Mouse (Mus musculus) mesoderm, embryonic 11.5 days (tissue): ENCODE results near the gene Vangl1.

Source experiments
- DNase-seq: peaks from one replicate; pipeline ENCODE4 v3.0.0-alpha.2; 2012; ENCODE audit warnings: low read depth, low spot score

Gene Vangl1

DNA sequence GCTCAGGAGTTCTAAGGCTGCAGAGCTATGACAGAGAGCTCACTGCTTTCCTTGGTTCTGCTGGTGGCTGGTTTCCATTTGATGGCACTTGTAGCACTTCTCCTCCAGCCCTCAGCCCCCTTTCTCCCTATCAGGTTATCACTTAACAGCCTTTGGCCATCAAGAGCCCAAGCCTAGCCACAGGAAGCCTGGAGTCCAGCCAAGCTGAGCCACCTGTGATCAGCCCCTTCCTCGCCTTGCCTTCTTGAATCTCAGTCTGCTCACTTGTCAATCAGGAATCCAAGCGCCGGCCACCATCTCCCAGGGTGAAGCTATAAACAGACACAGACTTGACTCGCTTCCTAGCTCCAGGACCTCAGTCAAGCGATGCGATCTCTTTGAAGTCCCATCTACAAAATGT is 6.0 kb downstream of the Vangl1 start:
- DNase-seq, result no peak

DNA sequence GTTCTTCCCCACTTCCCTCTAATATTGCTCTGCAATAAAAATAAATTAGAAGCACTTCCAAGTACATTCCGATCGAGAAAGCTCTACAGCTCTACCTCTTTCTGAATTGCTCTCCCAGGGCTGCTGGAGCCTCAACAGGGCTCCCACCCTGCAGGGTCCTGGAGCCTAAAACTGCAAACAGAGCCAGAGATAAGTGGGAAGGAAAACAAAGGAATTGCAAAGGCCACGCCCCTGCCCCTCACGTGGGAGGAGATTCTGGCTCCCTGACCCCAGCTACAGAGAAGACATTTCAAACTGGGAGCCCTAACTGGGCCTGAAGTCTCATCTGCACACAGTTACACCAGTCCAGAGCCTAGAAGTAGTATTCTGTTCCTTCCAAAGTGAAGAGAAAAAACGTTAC is 6.7 kb downstream of the Vangl1 start:
- DNase-seq, result no peak

DNA sequence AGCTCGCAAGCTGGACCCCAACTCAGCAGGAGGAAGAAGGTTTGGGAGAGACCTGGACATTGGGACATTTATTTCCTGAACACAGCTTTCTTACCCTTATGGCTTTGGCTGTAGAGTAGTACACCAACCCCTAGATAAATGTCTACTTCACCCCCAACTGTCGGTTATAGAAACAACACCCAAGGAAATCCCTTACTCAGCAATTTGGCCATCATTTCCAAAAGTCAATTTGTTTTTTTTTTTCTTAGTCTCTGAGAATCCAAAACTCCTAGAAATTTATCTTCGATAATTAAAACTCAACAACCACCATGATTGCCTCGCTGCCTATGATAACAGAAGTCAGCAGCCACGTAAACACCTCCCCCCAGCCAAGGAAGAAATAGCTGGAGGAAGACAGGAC is 7.3 kb downstream of the Vangl1 start:
- DNase-seq, result no peak

DNA sequence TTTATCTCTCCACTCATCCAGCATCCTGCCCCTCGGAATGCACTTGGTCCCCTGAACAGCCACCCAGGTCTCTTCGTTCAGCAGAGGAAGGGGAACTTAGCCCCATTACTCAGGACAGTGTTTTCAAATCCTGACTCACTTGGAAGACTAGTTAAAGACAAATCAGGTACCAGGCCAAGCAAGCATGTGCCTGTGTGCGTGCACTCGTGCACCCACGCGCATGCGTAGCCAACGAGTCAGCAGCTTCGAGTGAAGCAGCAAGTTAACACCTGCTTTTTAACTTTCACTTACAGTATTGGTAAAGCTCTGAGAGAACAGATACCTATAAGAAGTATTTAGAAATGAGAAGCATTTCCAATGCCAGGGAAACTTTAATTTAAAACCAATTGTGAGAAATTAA is 8.3 kb downstream of the Vangl1 start:
- no peak for DNase-seq

DNA sequence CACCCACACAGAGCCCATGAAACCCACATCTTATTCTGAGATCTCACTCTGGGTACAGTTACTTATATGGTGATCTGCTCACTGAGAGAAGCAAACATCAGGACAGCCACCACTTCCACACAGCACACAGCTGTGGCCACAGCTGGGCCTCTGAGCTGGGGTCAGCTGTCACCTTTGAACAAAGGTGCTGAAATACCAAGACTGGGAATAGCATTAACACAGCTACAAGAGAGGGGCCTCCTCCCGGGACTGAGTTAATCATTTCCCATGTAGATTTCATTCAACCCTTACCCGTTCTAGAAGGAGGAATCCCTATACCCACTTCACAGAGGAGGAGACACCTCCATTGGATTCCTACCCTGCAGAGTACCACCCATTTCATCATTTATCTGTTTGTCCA is 8.7 kb downstream of the Vangl1 start:
- DNase-seq, result no peak

DNA sequence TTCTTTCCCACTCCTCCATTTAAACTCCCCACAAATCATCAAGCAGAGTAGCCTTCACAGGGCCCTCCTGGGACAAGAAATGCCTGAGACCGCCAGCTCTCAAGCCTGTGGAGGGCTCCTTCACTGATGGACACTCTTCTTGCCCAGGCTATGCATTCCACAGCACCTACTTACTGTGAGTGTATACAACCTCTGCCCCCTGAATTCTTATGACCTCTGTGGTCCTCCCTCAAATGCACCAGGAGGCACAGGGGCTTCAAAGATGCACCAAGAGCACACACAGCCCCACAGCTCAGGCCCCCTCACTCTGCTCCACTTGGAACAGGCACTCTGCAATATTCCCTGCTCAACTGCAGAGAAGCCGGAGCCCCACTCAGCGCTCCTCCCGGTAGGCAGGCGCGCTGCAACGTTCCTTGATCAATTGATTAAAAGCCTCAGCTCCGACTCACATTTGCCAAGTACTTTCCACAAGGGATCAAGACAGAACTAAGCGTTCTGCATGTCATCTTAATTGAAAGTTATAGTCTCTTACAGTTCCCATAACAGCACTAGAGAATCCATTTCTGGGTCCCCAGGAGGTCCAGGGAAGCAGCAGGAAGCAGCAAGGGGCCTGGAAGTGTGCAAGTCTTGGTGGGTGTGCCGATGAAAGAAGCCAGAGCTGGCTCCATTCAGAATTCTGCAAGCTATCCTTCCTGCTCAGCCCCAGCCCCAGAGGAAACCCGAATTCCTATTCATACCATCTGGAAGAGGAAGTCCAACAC is 10.0 kb downstream of the Vangl1 start:
- DNase-seq, result peak; percentile 65

DNA sequence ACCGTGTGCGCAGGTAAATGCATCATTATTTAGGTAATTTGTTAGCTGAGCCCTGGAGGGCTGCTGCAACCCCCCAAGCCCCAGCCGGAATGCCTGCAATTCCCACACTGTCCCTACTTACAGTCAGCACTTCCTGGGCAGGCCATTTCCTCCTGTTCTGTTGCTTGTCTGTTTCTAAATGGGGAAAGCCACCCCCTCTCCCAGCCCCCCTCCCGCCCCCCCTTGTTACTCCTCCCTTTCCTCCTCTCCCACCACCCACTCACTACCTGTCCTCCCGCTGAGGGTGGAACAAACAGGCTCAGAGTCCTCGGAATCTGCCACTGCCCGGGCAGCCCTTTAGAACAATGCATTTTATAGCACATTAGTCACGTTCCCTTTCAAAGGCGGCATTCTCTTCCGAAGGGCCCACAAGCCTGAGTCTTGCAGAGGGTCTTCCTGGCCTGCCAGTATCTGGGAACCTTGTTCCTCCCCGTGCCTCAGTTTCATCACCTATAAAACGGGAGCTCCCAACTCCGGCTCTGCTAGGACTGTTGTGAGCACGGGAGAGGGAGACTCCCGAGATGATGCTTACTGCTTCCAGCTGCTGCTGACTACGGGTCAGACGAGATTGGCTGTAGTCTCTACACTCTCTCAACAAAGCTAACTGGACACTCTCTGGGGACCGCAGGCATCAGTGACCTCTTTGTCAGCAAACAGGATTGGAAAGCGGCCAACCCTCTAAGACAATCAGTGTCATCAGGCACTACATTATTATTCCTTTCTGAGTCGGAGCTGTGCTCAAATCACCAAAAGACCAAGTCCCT is 10.8 kb downstream of the Vangl1 start:
- peak; percentile 72 for DNase-seq

DNA sequence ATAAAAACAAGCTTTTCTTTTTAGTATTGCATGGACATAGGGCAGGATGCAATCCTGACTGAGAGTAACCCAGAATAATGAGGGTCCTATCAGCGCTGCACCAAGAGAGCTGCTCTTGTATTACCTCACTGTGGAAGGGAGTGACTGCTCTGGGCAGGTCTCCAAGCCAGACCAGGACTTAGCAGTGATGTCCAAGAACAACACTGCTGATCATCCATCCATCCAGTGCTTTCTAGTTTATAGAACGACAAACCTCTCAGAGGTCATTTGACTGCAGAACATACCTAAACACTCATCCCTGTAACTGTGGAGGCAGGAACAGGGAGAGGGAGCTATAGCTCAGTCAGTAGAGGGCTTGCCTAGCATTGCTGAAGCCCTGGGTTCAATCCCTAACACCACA is 11.9 kb downstream of the Vangl1 start:
- DNase-seq, result no peak

DNA sequence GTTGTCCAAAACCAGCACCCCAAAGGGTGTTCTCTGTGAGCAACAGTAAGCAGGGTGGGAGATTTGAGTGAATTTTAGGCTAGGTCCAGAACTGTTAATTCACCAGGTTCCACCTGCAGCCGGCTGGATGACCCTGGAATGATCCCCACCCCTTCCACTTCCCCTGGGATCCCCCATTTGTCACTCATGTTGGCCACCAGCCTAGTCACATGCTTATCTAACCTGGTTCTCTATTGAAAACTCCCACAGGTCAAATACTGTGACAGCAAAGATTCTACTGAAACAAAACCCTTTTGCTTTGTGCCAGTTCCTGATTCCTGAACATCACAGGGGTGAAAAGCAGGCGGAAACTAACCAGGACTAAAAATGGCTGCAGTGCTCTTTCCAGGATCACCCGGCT is 12.9 kb downstream of the Vangl1 start:
- DNase-seq, result no peak

DNA sequence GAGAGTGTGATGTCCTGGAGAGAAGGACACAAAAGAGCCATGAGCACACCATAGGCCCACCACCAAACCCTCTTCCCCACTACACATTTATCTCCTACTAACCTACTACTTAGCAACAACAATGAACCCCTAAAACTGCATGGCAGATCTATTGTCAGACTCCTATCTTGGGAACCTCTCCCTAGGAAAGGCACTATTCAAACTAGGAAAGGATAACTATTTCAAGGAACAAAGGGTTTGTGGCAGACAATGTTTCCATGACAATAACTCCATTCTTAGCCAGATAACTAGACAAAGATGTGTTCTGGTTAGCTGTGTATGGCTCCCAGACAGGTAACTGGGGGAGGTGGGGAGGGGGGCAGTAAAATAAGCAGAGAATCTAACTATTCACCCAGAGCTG is 13.9 kb downstream of the Vangl1 start:
- DNase-seq, result no peak

DNA sequence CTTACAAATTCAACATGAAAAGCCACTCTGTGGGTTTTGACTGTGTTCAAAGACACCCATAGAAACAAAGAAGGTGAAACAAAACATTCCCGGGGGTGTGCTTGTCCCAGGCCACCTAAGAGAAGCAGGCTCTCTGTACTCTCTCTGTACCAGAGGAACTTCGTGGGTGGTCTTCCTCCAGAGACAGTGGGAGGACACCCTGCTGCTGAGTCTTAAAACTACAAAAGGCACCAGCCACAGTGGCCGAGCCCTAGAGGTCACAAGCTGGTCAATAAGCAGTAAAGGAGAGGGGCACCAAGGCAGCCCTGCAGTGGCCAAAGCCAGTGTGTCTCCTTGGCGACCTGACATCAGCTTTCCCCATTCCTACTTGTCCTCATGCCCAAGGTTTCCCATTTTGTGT is 14.5 kb downstream of the Vangl1 start:
- DNase-seq, result peak; percentile 47

DNA sequence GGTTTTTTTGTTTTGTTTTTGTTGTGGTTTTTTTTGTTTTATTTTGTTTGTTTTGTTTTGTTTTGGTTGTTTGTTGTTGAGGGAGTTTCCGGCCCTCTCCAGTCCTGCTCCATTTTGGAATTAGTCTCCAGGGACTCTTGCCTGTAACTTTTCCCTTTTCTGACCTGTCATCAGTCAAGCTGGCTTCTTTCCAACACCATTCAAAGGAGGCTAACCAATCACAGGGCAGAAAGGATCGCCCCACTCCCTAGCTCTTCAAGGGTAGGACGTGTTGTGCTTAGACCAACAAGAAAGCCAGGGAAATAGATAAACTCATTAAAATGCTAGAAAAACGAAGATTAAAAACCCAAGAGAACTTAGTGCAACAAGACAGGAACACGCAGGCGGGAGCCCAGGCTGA is 15.5 kb downstream of the Vangl1 start:
- DNase-seq, result peak; percentile 51

DNA sequence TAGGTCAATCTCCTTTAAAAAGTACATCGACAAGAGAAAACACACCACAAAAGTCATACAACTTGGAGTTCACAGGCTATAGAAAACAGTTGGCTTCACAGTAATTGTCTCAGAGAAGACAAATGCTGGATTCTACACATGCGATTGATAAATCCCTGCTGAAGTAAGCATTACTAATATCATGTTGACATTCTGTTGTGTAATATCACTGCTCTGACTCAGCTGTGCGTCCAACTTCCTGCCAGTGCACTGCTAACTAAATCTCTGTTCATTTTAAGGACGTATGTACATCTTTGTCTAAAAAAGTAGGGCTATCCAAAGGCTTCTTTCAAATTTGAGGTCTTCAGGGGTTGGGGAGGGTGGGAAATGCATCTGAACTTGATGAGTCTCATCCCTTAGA is 17.1 kb downstream of the Vangl1 start:
- no peak for DNase-seq

DNA sequence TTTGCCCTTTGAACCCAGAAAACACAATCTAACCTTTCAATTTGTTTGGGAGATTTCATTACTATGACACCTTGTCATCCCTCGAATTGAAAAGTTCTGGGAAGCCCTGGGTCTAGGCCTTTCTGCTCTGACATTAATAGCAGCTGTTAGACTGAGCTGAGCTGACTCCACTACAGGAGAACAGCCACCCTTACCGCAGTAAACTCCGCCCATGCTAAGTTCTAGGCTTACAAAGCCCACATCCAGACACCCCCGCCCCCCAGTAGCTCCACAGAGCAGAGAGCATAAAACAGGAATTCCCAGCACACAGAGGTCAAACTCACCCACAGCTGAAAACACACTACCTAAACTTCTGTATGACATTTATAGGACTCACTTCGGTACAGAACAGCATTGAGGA is 19.8 kb downstream of the Vangl1 start:
- peak; percentile 44 for DNase-seq

DNA sequence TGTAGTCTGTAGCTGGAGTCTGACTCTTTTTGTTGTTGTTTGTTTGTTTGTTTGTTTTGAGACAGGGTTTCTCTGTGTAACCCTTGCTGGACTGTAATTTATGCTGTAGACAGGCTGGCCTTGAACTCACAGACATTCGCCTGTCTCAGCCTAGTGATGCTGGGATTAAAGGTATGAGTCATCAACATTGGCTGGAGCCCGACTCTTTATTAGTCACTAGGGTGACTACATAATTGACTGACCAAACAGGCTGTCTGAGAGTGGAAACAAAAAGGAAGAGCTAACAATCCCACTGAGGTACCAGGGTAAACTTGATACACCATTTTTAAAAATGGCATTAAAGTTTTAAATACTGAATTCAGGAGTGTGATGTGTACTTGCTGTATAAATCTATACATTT is 21.9 kb downstream of the Vangl1 start:
- no peak for DNase-seq

DNA sequence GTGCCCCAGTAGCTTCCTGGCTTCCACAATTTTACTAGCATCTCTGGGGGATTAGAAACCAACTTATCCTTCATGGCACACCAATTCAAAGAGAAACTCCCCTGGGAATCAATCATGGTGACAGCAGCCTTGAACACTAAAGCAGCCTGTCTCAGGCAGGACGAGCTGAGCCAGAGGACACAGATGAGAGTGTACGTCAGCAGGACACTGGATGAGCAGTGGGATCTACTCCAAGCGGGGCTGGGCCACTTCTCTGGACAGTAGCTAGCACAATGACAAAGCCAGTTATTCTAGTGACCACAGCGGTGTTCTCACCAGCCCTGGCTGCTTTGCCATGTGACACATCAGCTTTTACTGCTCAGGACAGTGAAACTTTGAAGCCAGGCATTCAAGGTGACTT is 23.3 kb downstream of the Vangl1 start:
- DNase-seq, result no peak

DNA sequence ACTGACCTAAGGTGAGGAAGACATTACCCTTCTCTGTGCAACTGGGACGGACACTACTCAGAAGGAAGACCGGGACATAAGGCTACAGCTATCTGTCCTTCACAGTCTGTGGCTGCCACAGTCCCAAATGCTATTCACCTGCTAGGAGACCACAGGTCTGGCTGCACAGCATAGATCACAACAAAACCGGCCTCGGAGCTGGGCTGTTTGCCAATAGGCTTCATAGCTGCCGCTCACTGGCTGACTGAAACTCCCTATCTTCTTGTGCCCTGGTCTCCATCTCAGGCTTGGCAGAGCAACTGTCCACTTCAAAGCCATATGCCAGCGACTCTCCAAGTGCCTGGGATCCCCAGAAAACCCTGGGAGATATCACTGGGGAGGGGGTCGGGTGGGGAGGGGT is 23.7 kb downstream of the Vangl1 start:
- no peak for DNase-seq

DNA sequence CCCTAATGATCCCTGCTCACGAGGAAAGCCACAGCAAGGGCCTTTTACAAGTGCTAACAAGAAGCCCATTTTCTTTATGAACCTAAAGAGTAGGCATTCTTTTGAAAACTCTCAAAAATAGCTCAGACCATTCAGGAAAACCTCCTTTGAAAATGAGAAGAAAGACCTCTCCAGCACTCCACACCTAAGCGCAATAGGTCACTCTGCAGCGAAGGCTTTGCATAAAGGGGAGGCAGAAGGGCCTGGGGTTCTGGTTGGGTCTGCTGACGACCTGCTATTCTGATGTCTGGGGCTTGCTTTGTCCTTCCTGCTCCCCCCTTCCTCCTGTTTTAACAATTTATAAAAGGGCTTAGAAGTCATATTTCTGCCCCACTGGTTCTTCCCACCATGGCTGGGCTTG is 24.6 kb downstream of the Vangl1 start:
- DNase-seq, result no peak

DNA sequence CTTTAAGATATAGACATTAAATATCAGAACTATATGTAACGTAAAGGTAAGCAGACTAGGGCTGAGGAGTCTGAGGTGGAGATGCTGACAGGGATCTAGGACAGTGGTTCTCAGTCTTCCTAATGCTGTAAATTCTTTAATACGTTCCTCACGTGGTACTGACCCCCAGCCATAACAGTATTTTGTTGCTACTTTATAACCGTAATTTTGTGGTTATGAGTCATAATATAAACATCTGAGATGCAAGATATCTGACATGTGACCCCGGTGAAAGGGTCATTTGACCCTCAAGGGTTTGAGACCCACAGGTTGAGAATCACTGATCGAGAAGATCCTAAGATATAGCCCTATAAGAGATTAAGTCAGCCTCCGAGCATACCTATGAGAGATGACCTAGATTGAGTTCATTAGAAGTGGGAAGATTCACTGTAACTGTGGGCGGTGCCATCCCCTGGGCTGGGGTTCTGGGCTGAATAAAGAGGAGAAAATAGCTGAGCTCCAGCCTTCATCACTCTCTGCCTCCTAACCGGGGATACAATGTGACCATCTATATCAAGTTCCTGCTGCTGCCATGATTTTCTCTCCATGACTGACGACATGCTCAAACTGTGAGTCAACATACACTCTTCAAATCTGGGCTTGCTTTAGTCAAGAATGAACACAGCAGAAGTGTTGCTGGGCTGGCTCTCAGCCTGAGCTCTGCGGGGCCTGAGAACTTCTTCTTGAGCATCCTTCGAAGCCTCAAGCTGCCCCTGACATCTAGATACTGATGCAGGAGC is 26.5 kb downstream of the Vangl1 start:
- DNase-seq, result no peak

DNA sequence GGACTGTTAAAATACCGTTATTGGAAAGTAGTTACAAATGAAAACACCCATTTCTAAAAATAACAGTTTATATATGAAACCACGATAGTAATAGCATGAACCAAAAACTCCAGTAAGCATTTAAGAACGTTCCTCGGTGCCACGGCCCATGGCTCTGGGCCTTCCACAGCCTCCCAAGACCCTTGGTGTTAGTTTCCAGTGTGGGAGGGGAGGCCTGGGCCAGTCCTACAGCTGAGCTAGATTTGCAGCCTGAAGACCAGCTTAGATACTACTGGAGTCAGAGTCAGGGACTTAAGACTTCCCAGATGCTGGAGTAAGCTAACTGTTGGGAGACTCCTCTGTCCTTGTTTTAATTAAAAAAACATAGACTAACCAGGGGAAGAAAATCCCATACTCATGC is 28.4 kb downstream of the Vangl1 start:
- no peak for DNase-seq

DNA sequence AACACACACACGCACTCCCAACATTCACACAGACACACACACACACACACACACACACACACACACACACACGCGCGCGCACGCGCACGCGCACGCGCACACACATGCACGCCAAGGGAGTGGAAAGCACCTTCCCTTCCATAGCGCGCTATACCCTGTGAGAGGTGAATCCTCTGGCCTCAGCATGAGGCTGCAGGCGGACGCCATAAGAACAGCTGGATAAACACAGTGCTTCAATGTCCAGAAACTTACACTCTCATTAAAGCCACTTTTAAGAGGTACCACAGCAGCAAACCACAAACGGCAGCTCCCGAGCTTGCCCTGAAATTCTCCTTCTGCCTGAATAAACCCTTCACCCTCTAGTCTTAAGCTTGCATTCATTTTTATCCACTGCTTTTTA is 28.8 kb downstream of the Vangl1 start:
- no peak for DNase-seq

DNA sequence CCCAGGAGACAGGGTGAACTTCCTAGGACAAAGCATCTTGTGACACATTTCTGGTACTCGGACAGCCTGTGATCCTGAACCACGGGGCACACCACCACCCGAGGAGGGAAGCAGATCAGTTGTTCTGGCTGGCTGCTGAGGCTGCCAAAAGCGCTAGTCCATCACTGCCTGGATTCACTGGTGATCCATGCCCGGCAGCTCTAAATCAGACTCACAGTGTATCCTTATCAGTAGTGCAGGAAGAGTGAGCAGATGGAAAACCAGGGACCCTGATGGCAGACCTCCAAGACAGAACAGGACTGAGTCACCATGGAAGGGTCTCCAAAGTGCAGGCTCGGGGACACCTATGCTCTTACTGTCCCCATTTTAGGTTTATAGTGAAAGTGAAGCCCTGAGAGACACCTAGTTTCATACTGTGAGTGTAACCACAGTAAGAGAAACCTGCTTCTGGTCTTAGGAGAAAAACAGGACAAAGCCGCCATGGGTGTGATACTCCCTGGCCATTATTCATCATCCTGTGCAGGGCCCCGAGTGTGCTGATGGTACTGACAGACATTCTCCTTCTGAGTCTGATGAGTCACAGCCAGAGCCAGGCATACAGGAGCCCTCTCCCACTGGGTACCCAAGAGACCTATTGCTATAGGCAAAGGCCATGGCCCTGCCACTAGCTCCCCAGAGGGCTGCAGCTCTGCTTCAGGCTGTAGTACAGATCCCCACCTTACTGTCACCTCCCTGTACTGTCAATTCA is 30.2 kb downstream of the Vangl1 start:
- DNase-seq, result no peak
